Mouse (Mus musculus): ENCODE data around the gene Ggn. TPM values are rescaled to one million over a fixed set of nuclear protein-coding genes. Genes with fewer than 3 reads are reported as not detected.
"Not testable (repeated sequence)": the region's sequence is repeated elsewhere in the genome, so short reads cannot be mapped to it uniquely, and the experiment has no call there.

Gene Ggn
- polyA plus RNA-seq, 1 experiment from 2014 or later = 0.70 TPM

- Histone ChIP-seq H3K79me2 (ENCODE audit: inconsistent target) (peaks cover 8% of the 10 kb centered on the region), H3K27ac (peak overlapping the region; percentile 77), H3K4me3 (ENCODE audit: inconsistent target) (peak overlapping the region; percentile 58), H3K36me3 (ENCODE audit: inconsistent target) (peaks cover 23% of the 10 kb centered on the region)
- whole genome bisulfite sequencing (ENCODE audit: missing documents) = 2% methylated on average over 39 of the region's 43 CpGs
Observed at GRCm38 (mm10) chr7:29170755-29171561, 948 bp downstream of the Ggn start.

- WGBS (ENCODE audit: missing documents) = 12% methylated on average over 34 of the region's 34 CpGs
- no peak overlapping the region for H3K4me3 ChIP-seq (ENCODE audit: inconsistent target)
- no peak overlapping the region for H3K27ac ChIP-seq
- H3K36me3 ChIP-seq (ENCODE audit: inconsistent target) = peaks cover 29% of the 10 kb centered on the region
- H3K79me2 ChIP-seq (ENCODE audit: inconsistent target) = peaks cover 15% of the 10 kb centered on the region
Observed at GRCm38 (mm10) chr7:29171562-29172097, 1.6 kb downstream of the Ggn start.

- WGBS (ENCODE audit: missing documents) = 93% methylated on average over 32 of the region's 32 CpGs
- Histone ChIP-seq H3K4me3 (ENCODE audit: inconsistent target) (no peak overlapping the region), H3K27ac (no peak overlapping the region), H3K36me3 (ENCODE audit: inconsistent target) (peaks cover 36% of the 10 kb centered on the region), H3K79me2 (ENCODE audit: inconsistent target) (peaks cover 24% of the 10 kb centered on the region)
Observed at GRCm38 (mm10) chr7:29172390-29173016, 2.5 kb downstream of the Ggn start.

- Histone ChIP-seq H3K79me2 (ENCODE audit: inconsistent target) (peaks cover 51% of the 10 kb centered on the region), H3K36me3 (ENCODE audit: inconsistent target) (peaks cover 36% of the 10 kb centered on the region), H3K4me3 (ENCODE audit: inconsistent target) (peak overlapping the region; percentile 99; the same call in 1 of the 2 replicates), H3K27ac (peak overlapping the region; percentile 91; the same call in 1 of the 2 replicates)
- WGBS (ENCODE audit: missing documents) = 93% methylated on average over 4 of the region's 4 CpGs
Observed at GRCm38 (mm10) chr7:29178106-29178505, 8.1 kb downstream of the Ggn start.

- 12% methylated on average over 7 of the region's 7 CpGs for WGBS (ENCODE audit: missing documents)
- Histone ChIP-seq H3K79me2 (ENCODE audit: inconsistent target) (peaks cover 51% of the 10 kb centered on the region), H3K4me3 (ENCODE audit: inconsistent target) (peak overlapping the region; percentile 99), H3K36me3 (ENCODE audit: inconsistent target) (peaks cover 30% of the 10 kb centered on the region), H3K27ac (peak overlapping the region; percentile 91)
Observed at GRCm38 (mm10) chr7:29179323-29179722, 9.3 kb downstream of the Ggn start.

GRCm38 (mm10) chr7:29180077-29180853, 10.3 kb downstream of the Ggn start, which contains the start of gene Psmd8:
Gene Psmd8, minus strand, starts transcription at chr7:29180701.
- under 1% methylated on average over 62 of the region's 62 CpGs for WGBS (ENCODE audit: missing documents)

GRCm38 (mm10) chr7:29180854-29181236, 10.8 kb downstream of the Ggn start:
- WGBS (ENCODE audit: missing documents) = 70% methylated on average over 3 of the region's 5 CpGs

More at GRCm38 (mm10) chr7:29180077-29180853, 10.3 kb downstream of the Ggn start, which contains the start of gene Psmd8:
- peak within 1 kb of the TSS; percentile 99 for H3K4me3 ChIP-seq (ENCODE audit: inconsistent target)
- H3K27ac ChIP-seq = peak within 1 kb of the TSS; percentile 91
- H3K79me2 ChIP-seq (ENCODE audit: inconsistent target) = peaks cover 50% of the 10 kb centered on the region
- H3K36me3 ChIP-seq (ENCODE audit: inconsistent target) = peaks cover 20% of the 10 kb centered on the region

GRCm38 (mm10) chr7:29181323-29181722, 11.3 kb downstream of the Ggn start:
- not testable (repeated sequence) for H3K36me3 ChIP-seq (ENCODE audit: inconsistent target); H3K27ac ChIP-seq; H3K4me3 ChIP-seq (ENCODE audit: inconsistent target)
- 94% methylated on average over 4 of the region's 4 CpGs for WGBS (ENCODE audit: missing documents)
- H3K79me2 ChIP-seq (ENCODE audit: inconsistent target) = peaks cover 39% of the 10 kb centered on the region

More at GRCm38 (mm10) chr7:29180854-29181236, 10.8 kb downstream of the Ggn start:
- Histone ChIP-seq H3K27ac (no peak overlapping the region), H3K36me3 (ENCODE audit: inconsistent target) (peaks cover 15% of the 10 kb centered on the region), H3K4me3 (ENCODE audit: inconsistent target) (no peak overlapping the region), H3K79me2 (ENCODE audit: inconsistent target) (peaks cover 44% of the 10 kb centered on the region)

- not testable (repeated sequence) for H3K27ac ChIP-seq; H3K36me3 ChIP-seq (ENCODE audit: inconsistent target); H3K79me2 ChIP-seq (ENCODE audit: inconsistent target); H3K4me3 ChIP-seq (ENCODE audit: inconsistent target)
- no CpG with 5 or more reads among the region's 1 CpGs for WGBS (ENCODE audit: missing documents)
Observed at GRCm38 (mm10) chr7:29194230-29194629, 24.2 kb downstream of the Ggn start.

- 66% methylated on average over 6 of the region's 6 CpGs for WGBS (ENCODE audit: missing documents)
Observed at GRCm38 (mm10) chr7:29202577-29202976, 32.6 kb downstream of the Ggn start.

GRCm38 (mm10) chr7:29211013-29211412, 41.0 kb downstream of the Ggn start:
- H3K79me2 ChIP-seq (ENCODE audit: inconsistent target); H3K36me3 ChIP-seq (ENCODE audit: inconsistent target): not testable (repeated sequence)
- peak overlapping the region; percentile 29; the same call in 1 of the 2 replicates for H3K4me3 ChIP-seq (ENCODE audit: inconsistent target)
- 11% methylated on average over 5 of the region's 15 CpGs for WGBS (ENCODE audit: missing documents)
- H3K27ac ChIP-seq = peak overlapping the region; percentile 80

More at GRCm38 (mm10) chr7:29202577-29202976, 32.6 kb downstream of the Ggn start:
- Histone ChIP-seq H3K79me2 (ENCODE audit: inconsistent target) (no peaks in the 10 kb centered on the region), H3K27ac (no peak overlapping the region), H3K4me3 (ENCODE audit: inconsistent target) (no peak overlapping the region), H3K36me3 (ENCODE audit: inconsistent target) (no peaks in the 10 kb centered on the region)

GRCm38 (mm10) chr7:29211415-29212198, 41.6 kb downstream of the Ggn start:
- Histone ChIP-seq H3K4me3 (ENCODE audit: inconsistent target) (peak overlapping the region; percentile 29), H3K79me2 (ENCODE audit: inconsistent target) (no peaks in the 10 kb centered on the region), H3K27ac (peak overlapping the region; percentile 80), H3K36me3 (ENCODE audit: inconsistent target) (no peaks in the 10 kb centered on the region)
- 12% methylated on average over 34 of the region's 34 CpGs for WGBS (ENCODE audit: missing documents)

GRCm38 (mm10) chr7:29212199-29212765, 42.3 kb downstream of the Ggn start:
- Histone ChIP-seq H3K79me2 (ENCODE audit: inconsistent target) (no peaks in the 10 kb centered on the region), H3K36me3 (ENCODE audit: inconsistent target) (no peaks in the 10 kb centered on the region), H3K27ac (peak overlapping the region; percentile 80), H3K4me3 (ENCODE audit: inconsistent target) (peak overlapping the region; percentile 29; the same call in 1 of the 2 replicates)
- WGBS (ENCODE audit: missing documents) = 67% methylated on average over 26 of the region's 26 CpGs
